14 mouse cellular contexts compared by ENCODE assay signal in genomic region chr4:124254446-124255182, GRCm38 (mm10).
DNase-seq lines count a peak whose midpoint lies in the region; ATAC-seq and TF ChIP-seq lines count a peak whose summit lies in the region.
"Had no signal": no experiment of that assay in that cellular context is flagged by ENCODE, and none has a peak within 500 bp of the region (broad histone marks: within the 10 kb centered on the region; RNA-seq: fewer than 3 reads in every experiment).

No protein-coding gene starts in this region.

- peak overlapping the region; percentile 31 for H3K4me2 ChIP-seq in embryonic facial prominence, embryonic 13.5 days
- peak overlapping the region; percentile 41 for H3K4me2 ChIP-seq in hindbrain, embryonic 13.5 days
- H3K4me2 ChIP-seq in midbrain, postnatal 0 days (ENCODE audit: low read depth, low read length, poor library complexity, severe bottlenecking) = peak overlapping the region; percentile 28
- H3K4me2 ChIP-seq in liver, embryonic 12.5 days = no peak overlapping the region
- H3K4me2 ChIP-seq: embryonic facial prominence, embryonic 15.5 days; heart, embryonic 13.5 days; limb, embryonic 15.5 days had no signal

- 0 out of 2 replicates have a peak overlapping the region, but pooled peaks have one; percentile 16 for H3K9ac ChIP-seq in embryonic facial prominence, embryonic 13.5 days
- H3K9ac ChIP-seq in hindbrain, embryonic 13.5 days = no peak overlapping the region
- no peak overlapping the region for H3K9ac ChIP-seq in midbrain, postnatal 0 days (replicated peaks; ENCODE audit: low read length, poor library complexity, severe bottlenecking)
- no peak overlapping the region for H3K9ac ChIP-seq in liver, embryonic 12.5 days
- H3K9ac ChIP-seq: embryonic facial prominence, embryonic 15.5 days; heart, embryonic 13.5 days; limb, embryonic 15.5 days had no signal

- no peaks in the 10 kb centered on the region for H3K9me3 ChIP-seq in embryonic facial prominence, embryonic 13.5 days
- H3K9me3 ChIP-seq in hindbrain, embryonic 13.5 days = no peaks in the 10 kb centered on the region
- no peaks in the 10 kb centered on the region for H3K9me3 ChIP-seq in midbrain, postnatal 0 days (ENCODE audit: low read length)
- no peaks in the 10 kb centered on the region for H3K9me3 ChIP-seq in liver, embryonic 12.5 days (replicated peaks)
- H3K9me3 ChIP-seq: embryonic facial prominence, embryonic 15.5 days; heart, embryonic 13.5 days; limb, embryonic 15.5 days had no signal

- peaks cover 17% of the 10 kb centered on the region for H3K4me1 ChIP-seq in embryonic facial prominence, embryonic 13.5 days
- peaks cover 35% of the 10 kb centered on the region for H3K4me1 ChIP-seq in hindbrain, embryonic 13.5 days (replicated peaks)
- peaks cover 10% of the 10 kb centered on the region for H3K4me1 ChIP-seq in midbrain, postnatal 0 days (ENCODE audit: insufficient read depth, low read length)
- H3K4me1 ChIP-seq in liver, embryonic 12.5 days = no peaks in the 10 kb centered on the region

- H3K27me3 ChIP-seq in embryonic facial prominence, embryonic 13.5 days = peaks cover 34% of the 10 kb centered on the region
- H3K27me3 ChIP-seq in hindbrain, embryonic 13.5 days = peaks cover 53% of the 10 kb centered on the region
- no peaks in the 10 kb centered on the region for H3K27me3 ChIP-seq in midbrain, postnatal 0 days (ENCODE audit: insufficient read depth, low read length)
- H3K27me3 ChIP-seq in liver, embryonic 12.5 days (replicated peaks) = no peaks in the 10 kb centered on the region; the same call in none of the 2 replicates

- TF ChIP-seq CTCF in midbrain, postnatal 0 days (IDR thresholded peaks at IDR 0.05) = no peak

- peak; percentile 9 for DNase-seq in cerebellum, adult 9-10 months
- DNase-seq in cerebellum, adult 8-10 months = no peak
- DNase-seq in midbrain, postnatal 0 days (ENCODE audit: low spot score) = no peak
- DNase-seq: kidney, adult 11 months; layer of hippocampus, adult 9-11 months had no signal

- no peaks in the 10 kb centered on the region for H3K36me3 ChIP-seq in embryonic facial prominence, embryonic 13.5 days
- no peaks in the 10 kb centered on the region for H3K36me3 ChIP-seq in hindbrain, embryonic 13.5 days
- no peaks in the 10 kb centered on the region for H3K36me3 ChIP-seq in midbrain, postnatal 0 days (ENCODE audit: insufficient read depth, low read length)
- no peaks in the 10 kb centered on the region for H3K36me3 ChIP-seq in liver, embryonic 12.5 days
- H3K36me3 ChIP-seq: embryonic facial prominence, embryonic 15.5 days; heart, embryonic 13.5 days; limb, embryonic 15.5 days had no signal

- 18% methylated on average over 22 of the region's 22 CpGs for WGBS in embryonic facial prominence, embryonic 13.5 days
- 22% methylated on average over 22 of the region's 22 CpGs for WGBS in hindbrain, embryonic 13.5 days
- WGBS in midbrain, postnatal 0 days = 15% methylated on average over 22 of the region's 22 CpGs
- whole genome bisulfite sequencing in liver, embryonic 12.5 days (ENCODE audit: insufficient replicate concordance) = 49% methylated on average over 22 of the region's 22 CpGs

- no peak for ATAC-seq in embryonic facial prominence, embryonic 13.5 days (ENCODE audit: insufficient number of reproducible peaks, insufficient read depth, low FRiP score, low TSS enrichment, low read depth)
- ATAC-seq in hindbrain, embryonic 13.5 days (ENCODE audit: low FRiP score) = 0 out of 2 replicates have a peak, but pooled peaks have one; percentile 47
- ATAC-seq in midbrain, postnatal 0 days (ENCODE audit: low FRiP score) = no peak
- ATAC-seq in liver, embryonic 12.5 days = no peak
- no peak for ATAC-seq in megakaryocyte progenitor cell, adult 5-6 weeks (replicated peaks; ENCODE audit: poor library complexity)
- ATAC-seq in megakaryocyte, adult 5-6 weeks (ENCODE audit: poor library complexity, severe bottlenecking) = no peak
- ATAC-seq: activated CD4-positive, CD25-positive, alpha-beta regulatory T cell, adult 4 months had no signal

- no peak overlapping the region for H3K4me3 ChIP-seq in embryonic facial prominence, embryonic 13.5 days
- H3K4me3 ChIP-seq in hindbrain, embryonic 13.5 days = no peak overlapping the region
- no peak overlapping the region for H3K4me3 ChIP-seq in midbrain, postnatal 0 days (ENCODE audit: low read depth, low read length)
- no peak overlapping the region for H3K4me3 ChIP-seq in liver, embryonic 12.5 days
- H3K4me3 ChIP-seq: embryonic facial prominence, embryonic 15.5 days; heart, embryonic 13.5 days; limb, embryonic 15.5 days had no signal

- no peak overlapping the region for H3K27ac ChIP-seq in embryonic facial prominence, embryonic 13.5 days
- H3K27ac ChIP-seq in hindbrain, embryonic 13.5 days = no peak overlapping the region
- peak overlapping the region; percentile 26; the same call in 1 of the 2 replicates for H3K27ac ChIP-seq in midbrain, postnatal 0 days (ENCODE audit: low read depth, low read length)
- no peak overlapping the region for H3K27ac ChIP-seq in liver, embryonic 12.5 days
- H3K27ac ChIP-seq: embryonic facial prominence, embryonic 15.5 days; heart, embryonic 13.5 days; limb, embryonic 15.5 days had no signal
